Mouse (Mus musculus): ENCODE measurements at regions not wholly inside any gene's neighbourhood (a gene's known extent, or its start where the extent isn't known, plus 50 kb on each side); places are given as distances from the start of the nearest gene placed in this dataset.

DNA sequence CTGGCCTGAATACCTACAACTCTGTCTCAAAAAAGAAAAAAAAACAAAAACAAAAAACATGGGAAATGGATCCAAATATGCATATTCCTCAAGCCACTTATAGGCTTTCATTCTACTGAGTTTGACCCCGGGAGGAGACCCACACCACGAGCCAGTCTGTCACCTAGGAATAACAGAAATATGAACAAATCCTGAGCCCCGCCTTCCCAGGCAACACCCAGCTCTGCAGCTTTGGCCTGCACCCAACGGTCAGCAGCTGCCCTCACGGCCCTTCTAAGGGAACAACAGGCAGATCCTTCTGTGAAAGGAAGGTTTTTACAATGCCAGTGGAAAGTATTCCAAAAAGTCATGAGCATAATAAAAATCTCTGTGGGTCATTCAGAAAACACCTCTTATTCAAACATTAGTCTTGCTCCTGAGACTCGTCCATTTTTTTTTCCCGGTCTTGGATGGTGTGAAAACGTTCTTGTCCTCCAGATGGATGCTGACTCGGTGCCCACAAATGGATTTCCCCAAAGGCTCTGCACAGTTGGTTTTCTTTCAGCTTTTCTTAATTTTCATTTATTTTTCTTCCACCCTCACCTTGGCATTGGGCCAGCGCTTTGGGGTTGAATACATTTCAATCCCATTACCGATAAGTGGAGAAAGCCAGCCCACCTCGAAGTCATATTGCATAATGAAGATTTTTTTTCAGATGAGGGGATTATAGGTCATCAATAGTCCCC, 130.6 kb upstream of the Ptprt start:
- Histone ChIP-seq H3K4me3 (no peak overlapping the region), H3K27me3 (ENCODE audit: insufficient read depth, poor library complexity, severe bottlenecking) (no peaks in the 10 kb centered on the region), H3K27ac (no peak overlapping the region), H3K36me3 (no peaks in the 10 kb centered on the region), H3K4me1 (no peaks in the 10 kb centered on the region), H3K9me3 (no peaks in the 10 kb centered on the region)
- 81% methylated on average over 12 of the region's 12 CpGs for WGBS
- DNase-seq (ENCODE audit: low spot score): peak; percentile 36

- Histone ChIP-seq H3K27me3 (ENCODE audit: insufficient read depth, poor library complexity, severe bottlenecking) (no peaks in the 10 kb centered on the region), H3K4me3 (no peak overlapping the region), H3K4me1 (no peaks in the 10 kb centered on the region), H3K36me3 (no peaks in the 10 kb centered on the region), H3K9me3 (no peaks in the 10 kb centered on the region), H3K27ac (no peak overlapping the region)
- 63% methylated on average over 8 of the region's 8 CpGs for WGBS
- peak; percentile 71 for DNase-seq (ENCODE audit: low spot score)
Observed at GRCm38 (mm10) chr2:162784176-162784813, 123.3 kb upstream of the Ptprt start.

- Histone ChIP-seq H3K4me1 (no peaks in the 10 kb centered on the region), H3K4me3 (no peak overlapping the region), H3K9me3 (no peaks in the 10 kb centered on the region), H3K27ac (no peak overlapping the region), H3K27me3 (ENCODE audit: insufficient read depth, poor library complexity, severe bottlenecking) (no peaks in the 10 kb centered on the region), H3K36me3 (no peaks in the 10 kb centered on the region)
- DNase-seq (ENCODE audit: low spot score): no peak
- WGBS: 71% methylated on average over 6 of the region's 6 CpGs
Observed at GRCm38 (mm10) chr2:162781599-162781998, 120.7 kb upstream of the Ptprt start.

- no peak for DNase-seq (ENCODE audit: low spot score)
- WGBS: 78% methylated on average over 5 of the region's 5 CpGs
- no peak overlapping the region for H3K4me3 ChIP-seq
- H3K9me3 ChIP-seq: no peaks in the 10 kb centered on the region
- no peaks in the 10 kb centered on the region for H3K36me3 ChIP-seq
- no peaks in the 10 kb centered on the region for H3K27me3 ChIP-seq (ENCODE audit: insufficient read depth, poor library complexity, severe bottlenecking)
- H3K27ac ChIP-seq: no peak overlapping the region
- no peaks in the 10 kb centered on the region for H3K4me1 ChIP-seq
Observed at GRCm38 (mm10) chr2:162776542-162776941, 115.6 kb upstream of the Ptprt start.

DNA sequence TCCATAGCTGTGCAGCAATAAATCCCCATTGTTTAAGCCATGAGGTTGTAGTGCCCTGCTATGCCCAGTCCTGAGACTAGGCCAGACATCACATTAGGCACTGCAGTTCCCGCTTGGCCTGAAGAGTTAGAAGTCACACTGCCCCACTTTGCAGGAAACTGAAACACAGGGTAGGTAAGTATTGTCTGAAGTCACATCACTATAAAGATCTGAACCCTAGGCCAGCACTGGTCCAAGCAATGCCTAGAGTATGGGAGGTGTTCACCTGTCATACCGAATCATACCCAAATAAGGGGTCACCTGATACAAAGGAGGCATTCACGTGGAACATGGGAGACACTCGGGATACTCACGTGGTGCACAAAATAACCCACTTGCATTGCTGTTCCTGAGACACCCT, 111.6 kb upstream of the Ptprt start:
- no peak overlapping the region for H3K4me3 ChIP-seq
- H3K27ac ChIP-seq: no peak overlapping the region
- H3K36me3 ChIP-seq: no peaks in the 10 kb centered on the region
- no peaks in the 10 kb centered on the region for H3K9me3 ChIP-seq
- no peaks in the 10 kb centered on the region for H3K27me3 ChIP-seq (ENCODE audit: insufficient read depth, poor library complexity, severe bottlenecking)
- peak; percentile 61 for DNase-seq (ENCODE audit: low spot score)
- no peaks in the 10 kb centered on the region for H3K4me1 ChIP-seq
- 83% methylated on average over 5 of the region's 5 CpGs for WGBS

GRCm38 (mm10) chr2:162769711-162770428, 108.9 kb upstream of the Ptprt start:
- WGBS: 77% methylated on average over 6 of the region's 6 CpGs

DNA sequence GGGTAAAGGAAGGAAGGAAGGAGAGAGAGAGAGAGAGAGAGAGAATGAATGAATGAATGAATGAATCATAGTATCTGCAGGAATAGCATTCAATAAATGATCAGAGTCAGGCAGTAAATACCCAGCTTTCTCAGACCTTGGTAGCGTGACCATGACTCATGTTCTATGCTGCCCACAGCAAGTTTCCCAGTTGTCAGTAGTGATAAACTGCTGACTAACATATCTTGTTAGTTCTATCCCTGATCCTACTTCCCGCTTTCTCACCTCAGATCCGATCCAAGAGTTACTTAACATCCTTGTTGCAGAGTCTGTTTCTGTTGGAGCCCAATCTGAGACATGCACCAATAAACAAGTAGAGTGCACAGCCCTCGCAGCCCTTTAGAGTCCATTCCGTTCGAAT, 103.1 kb upstream of the Ptprt start:
- H3K27me3 ChIP-seq (ENCODE audit: insufficient read depth, poor library complexity, severe bottlenecking): no peaks in the 10 kb centered on the region
- H3K9me3 ChIP-seq: no peaks in the 10 kb centered on the region
- no peak overlapping the region for H3K4me3 ChIP-seq
- no peak overlapping the region for H3K27ac ChIP-seq
- no peaks in the 10 kb centered on the region for H3K36me3 ChIP-seq
- DNase-seq (ENCODE audit: low spot score): no peak
- WGBS: 85% methylated on average over 6 of the region's 6 CpGs
- no peaks in the 10 kb centered on the region for H3K4me1 ChIP-seq

More at GRCm38 (mm10) chr2:162769711-162770428, 108.9 kb upstream of the Ptprt start:
- no peak overlapping the region for H3K27ac ChIP-seq
- no peak overlapping the region for H3K4me3 ChIP-seq
- peak; percentile 46 for DNase-seq (ENCODE audit: low spot score)
- no peaks in the 10 kb centered on the region for H3K4me1 ChIP-seq
- H3K9me3 ChIP-seq: no peaks in the 10 kb centered on the region
- H3K36me3 ChIP-seq: no peaks in the 10 kb centered on the region
- H3K27me3 ChIP-seq (ENCODE audit: insufficient read depth, poor library complexity, severe bottlenecking): no peaks in the 10 kb centered on the region

DNA sequence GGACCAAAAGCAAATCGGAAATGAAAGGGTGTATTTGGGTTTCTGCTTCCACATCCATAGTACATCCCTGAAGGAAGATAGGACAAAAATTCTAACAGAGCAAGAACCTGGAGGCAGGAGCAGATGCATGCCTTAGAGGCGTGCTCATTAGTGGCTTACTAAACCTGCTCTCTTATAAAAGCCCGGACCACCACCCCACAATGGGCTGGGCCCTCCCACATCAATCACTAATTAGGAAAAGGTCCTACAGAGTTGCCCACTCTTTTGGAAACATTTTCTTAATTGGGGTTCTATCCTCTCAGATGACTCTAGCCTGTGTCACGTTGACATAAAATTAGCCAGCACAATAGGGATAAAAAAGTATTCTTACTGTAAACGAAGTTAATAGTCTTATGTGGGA, 79.6 kb upstream of the Ptprt start:
- Histone ChIP-seq H3K4me3 (no peak overlapping the region), H3K27me3 (ENCODE audit: insufficient read depth, poor library complexity, severe bottlenecking) (no peaks in the 10 kb centered on the region), H3K27ac (no peak overlapping the region), H3K9me3 (no peaks in the 10 kb centered on the region), H3K36me3 (no peaks in the 10 kb centered on the region), H3K4me1 (no peaks in the 10 kb centered on the region)
- WGBS: 81% methylated on average over 5 of the region's 5 CpGs
- DNase-seq (ENCODE audit: low spot score): no peak

- no peaks in the 10 kb centered on the region for H3K27me3 ChIP-seq (ENCODE audit: insufficient read depth, poor library complexity, severe bottlenecking)
- no peaks in the 10 kb centered on the region for H3K4me1 ChIP-seq
- no peaks in the 10 kb centered on the region for H3K36me3 ChIP-seq
- H3K4me3 ChIP-seq: no peak overlapping the region
- WGBS: 75% methylated on average over 3 of the region's 3 CpGs
- H3K27ac ChIP-seq: no peak overlapping the region
- DNase-seq (ENCODE audit: low spot score): no peak
- no peaks in the 10 kb centered on the region for H3K9me3 ChIP-seq
Observed at GRCm38 (mm10) chr2:162735761-162736160, 74.8 kb upstream of the Ptprt start.

- no peaks in the 10 kb centered on the region for H3K36me3 ChIP-seq
Observed at GRCm38 (mm10) chr2:162734286-162734685, 73.3 kb upstream of the Ptprt start.

GRCm38 (mm10) chr2:162720016-162720415, 59.1 kb upstream of the Ptprt start:
- Histone ChIP-seq H3K36me3 (no peaks in the 10 kb centered on the region), H3K9me3 (no peaks in the 10 kb centered on the region), H3K27ac (no peak overlapping the region), H3K4me1 (no peaks in the 10 kb centered on the region), H3K27me3 (ENCODE audit: insufficient read depth, poor library complexity, severe bottlenecking) (no peaks in the 10 kb centered on the region), H3K4me3 (no peak overlapping the region)
- no peak for DNase-seq (ENCODE audit: low spot score)
- WGBS: 61% methylated on average over 3 of the region's 3 CpGs

More at GRCm38 (mm10) chr2:162734286-162734685, 73.3 kb upstream of the Ptprt start:
- DNase-seq (ENCODE audit: low spot score): peak; percentile 10
- H3K4me1 ChIP-seq: no peaks in the 10 kb centered on the region
- no peaks in the 10 kb centered on the region for H3K27me3 ChIP-seq (ENCODE audit: insufficient read depth, poor library complexity, severe bottlenecking)
- no peak overlapping the region for H3K4me3 ChIP-seq
- no peaks in the 10 kb centered on the region for H3K9me3 ChIP-seq
- no peak overlapping the region for H3K27ac ChIP-seq
- WGBS: 85% methylated on average over 4 of the region's 4 CpGs

GRCm38 (mm10) chr2:162718466-162718865, 57.5 kb upstream of the Ptprt start:
- no peaks in the 10 kb centered on the region for H3K27me3 ChIP-seq (ENCODE audit: insufficient read depth, poor library complexity, severe bottlenecking)
- no peaks in the 10 kb centered on the region for H3K36me3 ChIP-seq
- WGBS: 74% methylated on average over 7 of the region's 7 CpGs
- no peaks in the 10 kb centered on the region for H3K9me3 ChIP-seq
- no peak overlapping the region for H3K4me3 ChIP-seq
- no peak for DNase-seq (ENCODE audit: low spot score)
- no peaks in the 10 kb centered on the region for H3K4me1 ChIP-seq
- H3K27ac ChIP-seq: no peak overlapping the region

DNA sequence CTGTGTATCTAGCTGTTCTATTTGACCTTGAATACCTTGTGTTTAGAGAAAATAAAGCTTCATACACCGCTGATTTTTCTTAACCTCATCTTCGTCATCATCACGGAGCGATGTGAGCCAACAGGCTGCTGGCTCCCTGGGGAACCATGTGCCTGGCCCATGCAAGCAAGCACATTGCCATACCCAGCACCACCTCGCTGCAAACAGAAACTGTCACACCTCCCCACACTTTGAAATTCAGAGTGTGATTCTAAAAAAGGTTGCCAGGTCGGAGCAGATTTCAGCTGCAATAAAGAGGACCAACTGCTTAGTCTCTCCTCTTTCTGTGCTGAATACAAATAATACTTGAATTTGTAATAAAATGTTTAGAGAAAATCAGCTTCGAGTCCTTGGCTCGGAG, 54.0 kb upstream of the Ptprt start:
- H3K4me1 ChIP-seq: no peaks in the 10 kb centered on the region
- H3K27ac ChIP-seq: no peak overlapping the region
- H3K36me3 ChIP-seq: no peaks in the 10 kb centered on the region
- no peaks in the 10 kb centered on the region for H3K9me3 ChIP-seq
- 83% methylated on average over 8 of the region's 8 CpGs for WGBS
- DNase-seq (ENCODE audit: low spot score): no peak
- no peaks in the 10 kb centered on the region for H3K27me3 ChIP-seq (ENCODE audit: insufficient read depth, poor library complexity, severe bottlenecking)
- H3K4me3 ChIP-seq: no peak overlapping the region
